Mouse (Mus musculus) hindbrain, embryonic 10.5 days (tissue): ENCODE data around the gene Glcci1. TPM values are rescaled to one million over a fixed set of nuclear protein-coding genes. Genes with fewer than 3 reads are reported as not detected.
"Not testable (repeated sequence)": the region's sequence is repeated elsewhere in the genome, so short reads cannot be mapped to it uniquely, and the experiment has no call there.

ENCODE experiments used
- DNase-seq: peaks from one replicate; pipeline ENCODE4 v3.0.0-alpha.2; 2017; ENCODE audit warnings: low spot score
- H3K27ac ChIP-seq: fragments of 300-500 bp; sonication (generic); 2 replicates; pipeline ENCODE4 v1.5.1; 2016; ENCODE audit warnings: mild to moderate bottlenecking, moderate library complexity
- H3K27me3 ChIP-seq: fragments of 300-500 bp; sonication (generic); 2 replicates; pipeline ENCODE4 v1.6.1; 2016; ENCODE audit warnings: mild to moderate bottlenecking; ENCODE audit not compliant: poor library complexity, insufficient read depth, severe bottlenecking
- H3K36me3 ChIP-seq: fragments of 300-500 bp; sonication (generic); 2 replicates; pipeline ENCODE4 v1.6.1; 2016; ENCODE audit warnings: mild to moderate bottlenecking, moderate library complexity
- H3K4me1 ChIP-seq: fragments of 300-500 bp; sonication (generic); replicated peaks from 2 replicates; pipeline ENCODE4 v1.6.1; 2016; ENCODE audit warnings: mild to moderate bottlenecking
- H3K4me3 ChIP-seq: fragments of 300-500 bp; sonication (generic); 2 replicates; pipeline ENCODE4 v1.5.1; 2016; ENCODE audit warnings: mild to moderate bottlenecking, moderate library complexity
- H3K9me3 ChIP-seq: fragments of 300-500 bp; sonication (generic); 2 replicates; pipeline ENCODE4 v1.6.1; 2016; ENCODE audit warnings: mild to moderate bottlenecking, moderate library complexity
- WGBS: fragments of 180-500 bp; shearing (Covaris S2); methylation state at CpG from one replicate; pipeline ENCODE4 v1.1.7; 2016; 5-methylcytosine and 5-hydroxymethylcytosine counted together
- polyA plus RNA-seq: library from polyadenylated mRNA; unstranded; fragments of >200 nt; fragmentation: Nextera tagmentation; extraction: Ambion mirVana; gene quantifications from 2 replicates; pipeline ENCODE4 v1.2.1, GENCODE M21; 2016

Glcci1 gene
- polyA plus RNA-seq, 1 experiment from 2014 or later, result 9.5 TPM

GRCm38 (mm10) chr6:8531104-8531894 is 21.9 kb downstream of the Glcci1 start:
- no peaks in the 10 kb centered on the region for H3K27me3 ChIP-seq
- no peaks in the 10 kb centered on the region for H3K36me3 ChIP-seq
- no peak overlapping the region for H3K27ac ChIP-seq
- H3K9me3 ChIP-seq, result no peaks in the 10 kb centered on the region
- no peak for DNase-seq
- WGBS, result 89% methylated on average over 4 of the region's 4 CpGs
- no peak overlapping the region for H3K4me3 ChIP-seq
- H3K4me1 ChIP-seq, result no peaks in the 10 kb centered on the region

- Histone ChIP-seq H3K4me3 (no peak overlapping the region), H3K4me1 (no peaks in the 10 kb centered on the region), H3K9me3 (no peaks in the 10 kb centered on the region), H3K27ac (no peak overlapping the region), H3K36me3 (no peaks in the 10 kb centered on the region), H3K27me3 (no peaks in the 10 kb centered on the region)
- 88% methylated on average over 2 of the region's 2 CpGs for WGBS
- no peak for DNase-seq
Measured at GRCm38 (mm10) chr6:8536944-8537343, 27.5 kb downstream of the Glcci1 start.

- not testable (repeated sequence) for H3K27me3 ChIP-seq, H3K27ac ChIP-seq, H3K4me3 ChIP-seq, H3K4me1 ChIP-seq, H3K9me3 ChIP-seq, DNase-seq
- H3K36me3 ChIP-seq, result peaks cover 19% of the 10 kb centered on the region
- 85% methylated on average over 4 of the region's 4 CpGs for WGBS
Measured at GRCm38 (mm10) chr6:8541531-8541930, 32.1 kb downstream of the Glcci1 start.

GRCm38 (mm10) chr6:8544822-8545221 is 35.4 kb downstream of the Glcci1 start:
- no peaks in the 10 kb centered on the region for H3K9me3 ChIP-seq
- no peak overlapping the region for H3K27ac ChIP-seq
- no peak for DNase-seq
- H3K27me3 ChIP-seq, result no peaks in the 10 kb centered on the region
- peaks cover 26% of the 10 kb centered on the region for H3K36me3 ChIP-seq
- 97% methylated on average over 5 of the region's 5 CpGs for WGBS
- no peak overlapping the region for H3K4me3 ChIP-seq
- no peaks in the 10 kb centered on the region for H3K4me1 ChIP-seq

- peaks cover 30% of the 10 kb centered on the region for H3K36me3 ChIP-seq
- H3K27ac ChIP-seq, result no peak overlapping the region
- H3K27me3 ChIP-seq, result no peaks in the 10 kb centered on the region
- no peak for DNase-seq
- no peaks in the 10 kb centered on the region for H3K9me3 ChIP-seq
- H3K4me3 ChIP-seq, result no peak overlapping the region
- WGBS, result 95% methylated on average over 7 of the region's 7 CpGs
- no peaks in the 10 kb centered on the region for H3K4me1 ChIP-seq
Measured at GRCm38 (mm10) chr6:8545780-8546179, 36.4 kb downstream of the Glcci1 start.

GRCm38 (mm10) chr6:8551155-8551554 is 41.8 kb downstream of the Glcci1 start:
- Histone ChIP-seq H3K27ac (no peak overlapping the region), H3K27me3 (no peaks in the 10 kb centered on the region), H3K36me3 (peaks cover 26% of the 10 kb centered on the region), H3K9me3 (no peaks in the 10 kb centered on the region), H3K4me3 (no peak overlapping the region), H3K4me1 (no peaks in the 10 kb centered on the region)
- DNase-seq, result no peak
- WGBS, result 97% methylated on average over 2 of the region's 2 CpGs

GRCm38 (mm10) chr6:8556849-8557571 is 47.6 kb downstream of the Glcci1 start:
- no peak overlapping the region for H3K27ac ChIP-seq
- DNase-seq, result no peak
- H3K4me1 ChIP-seq, result no peaks in the 10 kb centered on the region
- H3K4me3 ChIP-seq, result no peak overlapping the region
- H3K36me3 ChIP-seq, result peaks cover 32% of the 10 kb centered on the region
- H3K9me3 ChIP-seq, result no peaks in the 10 kb centered on the region
- 92% methylated on average over 5 of the region's 5 CpGs for WGBS
- H3K27me3 ChIP-seq, result no peaks in the 10 kb centered on the region

GRCm38 (mm10) chr6:8560682-8561081 is 51.3 kb downstream of the Glcci1 start:
- DNase-seq, result no peak
- WGBS, result 97% methylated on average over 2 of the region's 2 CpGs
- Histone ChIP-seq H3K27me3 (no peaks in the 10 kb centered on the region), H3K27ac (no peak overlapping the region), H3K36me3 (peaks cover 33% of the 10 kb centered on the region), H3K4me3 (no peak overlapping the region), H3K9me3 (no peaks in the 10 kb centered on the region), H3K4me1 (no peaks in the 10 kb centered on the region)

- 95% methylated on average over 9 of the region's 9 CpGs for WGBS
- H3K4me3 ChIP-seq, result no peak overlapping the region
- H3K36me3 ChIP-seq, result peaks cover 21% of the 10 kb centered on the region
- H3K27me3 ChIP-seq, result no peaks in the 10 kb centered on the region
- DNase-seq, result no peak
- H3K9me3 ChIP-seq, result no peaks in the 10 kb centered on the region
- H3K4me1 ChIP-seq, result no peaks in the 10 kb centered on the region
- H3K27ac ChIP-seq, result no peak overlapping the region
Measured at GRCm38 (mm10) chr6:8582377-8582776, 73.0 kb downstream of the Glcci1 start.

- Histone ChIP-seq H3K36me3 (peaks cover 25% of the 10 kb centered on the region), H3K27me3 (no peaks in the 10 kb centered on the region), H3K4me1 (no peaks in the 10 kb centered on the region), H3K4me3 (no peak overlapping the region), H3K9me3 (no peaks in the 10 kb centered on the region), H3K27ac (no peak overlapping the region)
- WGBS, result 94% methylated on average over 3 of the region's 3 CpGs
- no peak for DNase-seq
Measured at GRCm38 (mm10) chr6:8583892-8584291, 74.5 kb downstream of the Glcci1 start.

- Histone ChIP-seq H3K27ac (no peak overlapping the region), H3K9me3 (no peaks in the 10 kb centered on the region), H3K27me3 (no peaks in the 10 kb centered on the region), H3K36me3 (peaks cover 30% of the 10 kb centered on the region), H3K4me3 (no peak overlapping the region), H3K4me1 (no peaks in the 10 kb centered on the region)
- no peak for DNase-seq
- 92% methylated on average over 9 of the region's 9 CpGs for WGBS
Measured at GRCm38 (mm10) chr6:8591665-8592064, 82.3 kb downstream of the Glcci1 start.

- H3K27ac ChIP-seq, result no peak overlapping the region
- no peak overlapping the region for H3K4me3 ChIP-seq
- H3K27me3 ChIP-seq, result no peaks in the 10 kb centered on the region
- DNase-seq, result no peak
- no peaks in the 10 kb centered on the region for H3K9me3 ChIP-seq
- no peaks in the 10 kb centered on the region for H3K36me3 ChIP-seq
- 72% methylated on average over 2 of the region's 2 CpGs for WGBS
- H3K4me1 ChIP-seq, result no peaks in the 10 kb centered on the region
Measured at GRCm38 (mm10) chr6:8617369-8617768, 108.0 kb downstream of the Glcci1 start.

- WGBS, result 83% methylated on average over 4 of the region's 4 CpGs
- H3K27ac ChIP-seq, result no peak overlapping the region
- H3K9me3 ChIP-seq, result no peaks in the 10 kb centered on the region
- no peaks in the 10 kb centered on the region for H3K36me3 ChIP-seq
- H3K27me3 ChIP-seq, result no peaks in the 10 kb centered on the region
- no peaks in the 10 kb centered on the region for H3K4me1 ChIP-seq
- no peak overlapping the region for H3K4me3 ChIP-seq
- no peak for DNase-seq
Measured at GRCm38 (mm10) chr6:8619582-8620350, 110.4 kb downstream of the Glcci1 start.
